Mouse (Mus musculus): ENCODE results near the gene Skida1.

GRCm38 (mm10) chr2:18025781-18026115 lies 23.1 kb downstream of the Skida1 start:
- no peak for TF ChIP-seq POLR2A (IDR thresholded peaks at IDR 0.05; ENCODE audit: extremely low read depth, insufficient read depth, low read length)
- TF ChIP-seq CTCF (IDR thresholded peaks at IDR 0.05; ENCODE audit: extremely low read depth, insufficient read depth, low read length) = no peak
